Mouse (Mus musculus): Measurements from ENCODE around the gene Atf6.

Gene Atf6

GRCm38 (mm10) chr1:170774431-170774830 is 93.1 kb downstream of the Atf6 start:
- DNase-seq (ENCODE audit: low read depth, low spot score), result no peak

GRCm38 (mm10) chr1:170773506-170773905 is 94.1 kb downstream of the Atf6 start:
- no peak for DNase-seq (ENCODE audit: low read depth, low spot score)

DNA sequence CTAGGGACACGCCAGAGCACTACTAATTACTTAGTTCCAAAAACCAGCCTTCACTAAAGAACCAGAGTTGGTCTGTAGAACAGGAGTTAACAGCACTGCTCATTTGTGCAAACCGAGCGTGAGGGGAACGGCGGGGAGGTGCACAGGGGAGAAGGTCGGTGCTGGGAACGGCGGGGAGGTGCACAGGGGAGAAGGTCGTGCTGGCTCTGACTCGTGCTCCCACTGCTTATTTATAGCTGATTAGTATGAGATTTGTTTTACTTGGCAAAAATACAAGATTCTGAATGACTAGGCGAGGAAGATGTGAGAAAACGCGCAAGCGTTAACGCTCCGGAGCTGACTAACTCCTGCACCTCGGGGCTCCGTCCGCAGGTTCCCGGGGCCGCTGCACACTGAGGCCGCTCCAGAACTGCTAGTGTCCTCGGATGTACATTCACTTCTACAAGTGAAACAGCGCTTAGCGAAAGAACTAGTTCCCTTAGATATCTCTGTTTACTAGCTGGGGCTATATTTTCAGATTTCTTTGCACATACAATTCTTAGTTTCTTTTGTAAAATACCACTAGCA is 96.1 kb downstream of the Atf6 start:
- DNase-seq (ENCODE audit: low read depth, low spot score), result peak; percentile 33

DNA sequence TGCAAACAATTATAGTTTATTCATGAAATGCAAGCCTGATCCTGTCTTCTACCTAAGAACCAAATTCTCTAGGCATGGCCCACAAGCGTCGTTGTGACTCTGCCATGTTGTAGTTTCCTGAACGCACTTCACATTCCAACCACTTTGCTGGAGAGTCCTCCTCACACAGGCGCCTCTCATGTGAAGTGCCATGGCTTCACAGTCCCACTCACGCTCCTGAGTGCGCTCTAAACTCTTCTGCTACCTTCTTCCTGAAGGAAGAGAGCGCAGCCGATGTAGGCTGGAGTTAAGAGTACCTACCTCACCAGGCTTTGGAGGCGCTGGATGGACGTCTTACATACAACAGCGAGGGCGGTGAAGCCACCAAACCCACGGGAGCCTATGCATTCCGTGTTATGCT is 96.9 kb downstream of the Atf6 start:
- DNase-seq (ENCODE audit: low read depth, low spot score), result peak; percentile 51

DNA sequence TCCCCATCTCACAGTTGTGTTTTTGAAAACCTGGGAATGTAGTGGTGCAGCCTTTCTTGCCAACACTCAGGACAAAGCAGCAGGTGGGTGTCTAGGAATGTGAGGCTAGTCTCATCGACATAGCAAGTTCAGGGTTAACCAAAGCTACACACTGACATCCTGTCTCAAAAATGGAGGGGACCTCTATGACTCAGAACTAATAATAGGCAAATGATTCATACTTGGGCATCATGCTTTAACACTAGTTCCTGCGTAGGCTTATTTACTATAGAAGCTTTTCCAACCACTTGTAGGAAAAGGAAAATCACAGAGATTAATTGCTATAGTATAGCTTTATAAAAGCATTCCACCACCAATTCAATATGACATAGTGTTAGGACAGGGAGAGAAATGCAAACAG is 100.6 kb downstream of the Atf6 start:
- peak; percentile 55 for DNase-seq (ENCODE audit: low read depth, low spot score)

- no peak for DNase-seq (ENCODE audit: low read depth, low spot score)
Measured at GRCm38 (mm10) chr1:170764798-170765197, 102.8 kb downstream of the Atf6 start.

- DNase-seq (ENCODE audit: low read depth, low spot score), result no peak
Measured at GRCm38 (mm10) chr1:170761634-170762033, 105.9 kb downstream of the Atf6 start.

DNA sequence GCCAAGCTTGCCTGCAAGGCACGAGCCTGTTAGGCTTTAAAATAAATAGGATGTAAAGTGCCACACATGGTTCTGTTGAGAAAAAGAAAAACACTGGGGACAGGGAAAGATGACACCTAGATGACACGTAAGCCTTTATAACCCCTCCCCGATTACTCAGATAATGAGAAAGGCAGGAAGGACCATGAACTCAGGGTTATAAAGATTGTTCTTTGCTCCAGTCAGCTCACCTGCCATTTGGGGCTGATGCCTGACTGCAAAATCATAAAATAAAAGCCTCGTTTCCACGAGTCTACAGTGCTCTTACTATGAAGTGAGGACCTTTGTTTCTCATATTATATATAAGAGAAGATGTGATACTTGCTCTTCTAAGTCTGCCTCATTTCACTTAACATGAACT is 114.0 kb downstream of the Atf6 start:
- no peak for DNase-seq (ENCODE audit: low read depth, low spot score)

- DNase-seq (ENCODE audit: low read depth, low spot score), result peak; percentile 74
Measured at GRCm38 (mm10) chr1:170751797-170752196, 115.8 kb downstream of the Atf6 start.

DNA sequence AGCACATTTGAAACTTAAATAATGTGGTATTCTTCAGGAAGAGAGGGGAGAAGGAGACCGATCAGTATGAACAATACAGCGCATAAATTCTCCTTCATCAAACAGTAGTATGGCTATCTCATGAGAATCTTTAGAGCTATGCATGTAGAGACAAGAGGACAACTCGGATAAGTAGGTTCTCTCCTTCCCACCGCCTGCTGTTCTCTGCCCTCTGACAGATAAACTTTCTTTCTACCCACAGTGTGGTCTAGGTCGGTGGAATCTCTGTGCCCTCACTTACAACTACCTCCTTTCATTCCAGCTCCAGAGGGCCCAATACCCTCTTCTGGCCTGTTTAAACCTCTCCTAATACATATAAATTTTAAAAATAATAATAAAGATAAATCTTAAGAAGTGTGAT is 121.0 kb downstream of the Atf6 start:
- DNase-seq (ENCODE audit: low read depth, low spot score), result no peak

DNA sequence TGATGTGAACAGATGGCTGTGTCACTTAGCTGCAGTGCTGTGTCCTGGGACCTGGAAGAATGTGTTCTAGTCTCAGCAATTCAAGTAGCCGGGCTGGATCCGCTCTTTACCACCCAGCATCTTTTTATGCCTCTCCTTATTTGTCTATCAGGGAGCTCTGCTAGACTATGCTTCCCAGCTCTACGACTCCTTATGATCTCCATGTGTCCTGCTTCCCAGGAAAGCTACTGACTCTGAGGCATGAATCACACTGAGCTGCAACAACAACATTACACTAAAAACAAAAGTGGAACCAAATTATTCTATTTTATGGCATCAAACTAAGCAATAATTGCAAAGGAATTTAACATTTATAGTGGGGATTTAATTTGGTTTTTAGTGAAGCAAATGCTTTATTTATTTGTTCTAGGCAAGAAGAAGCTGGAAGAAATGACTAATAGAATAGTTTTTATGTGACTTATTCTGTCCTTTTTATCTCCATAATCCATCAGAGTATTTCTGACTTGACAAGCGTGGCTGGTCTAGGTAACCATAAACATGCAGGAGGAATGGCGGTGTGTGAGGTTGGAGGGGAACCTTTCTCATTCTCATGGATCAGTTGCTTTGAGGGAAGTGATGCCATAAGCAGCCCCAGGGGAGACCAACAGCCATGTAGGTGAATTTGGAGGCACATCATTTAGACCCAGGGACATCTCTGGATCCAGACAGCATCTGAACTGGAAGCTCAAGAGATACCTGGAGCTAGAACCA is 125.9 kb downstream of the Atf6 start:
- DNase-seq (ENCODE audit: low read depth, low spot score), result peak; percentile 32

DNA sequence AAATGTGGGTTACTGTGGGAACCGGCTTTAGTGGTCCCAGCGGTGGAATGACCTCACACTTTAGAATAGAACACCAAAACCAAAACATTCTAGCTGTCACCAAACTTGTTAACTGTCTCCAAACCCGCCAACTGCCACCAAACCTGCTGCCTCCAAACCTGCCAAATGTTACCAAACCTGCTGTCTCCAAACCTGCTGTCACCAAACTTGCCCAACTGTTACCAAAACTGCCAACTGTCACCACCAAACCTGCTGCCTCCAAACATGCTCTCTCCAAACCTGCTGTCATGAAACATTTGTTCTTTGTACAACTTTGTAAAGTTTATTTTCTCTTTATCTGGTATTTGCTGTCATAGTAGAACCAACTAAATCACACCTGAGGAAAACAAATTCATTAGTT is 132.7 kb downstream of the Atf6 start:
- DNase-seq (ENCODE audit: low read depth, low spot score), result peak; percentile 55

- no peak for DNase-seq (ENCODE audit: low read depth, low spot score)
Measured at GRCm38 (mm10) chr1:170732596-170732890, 135.0 kb downstream of the Atf6 start.

GRCm38 (mm10) chr1:170731865-170732595 is 135.5 kb downstream of the Atf6 start:
- DNase-seq (ENCODE audit: low read depth, low spot score), result peak; percentile 85

DNA sequence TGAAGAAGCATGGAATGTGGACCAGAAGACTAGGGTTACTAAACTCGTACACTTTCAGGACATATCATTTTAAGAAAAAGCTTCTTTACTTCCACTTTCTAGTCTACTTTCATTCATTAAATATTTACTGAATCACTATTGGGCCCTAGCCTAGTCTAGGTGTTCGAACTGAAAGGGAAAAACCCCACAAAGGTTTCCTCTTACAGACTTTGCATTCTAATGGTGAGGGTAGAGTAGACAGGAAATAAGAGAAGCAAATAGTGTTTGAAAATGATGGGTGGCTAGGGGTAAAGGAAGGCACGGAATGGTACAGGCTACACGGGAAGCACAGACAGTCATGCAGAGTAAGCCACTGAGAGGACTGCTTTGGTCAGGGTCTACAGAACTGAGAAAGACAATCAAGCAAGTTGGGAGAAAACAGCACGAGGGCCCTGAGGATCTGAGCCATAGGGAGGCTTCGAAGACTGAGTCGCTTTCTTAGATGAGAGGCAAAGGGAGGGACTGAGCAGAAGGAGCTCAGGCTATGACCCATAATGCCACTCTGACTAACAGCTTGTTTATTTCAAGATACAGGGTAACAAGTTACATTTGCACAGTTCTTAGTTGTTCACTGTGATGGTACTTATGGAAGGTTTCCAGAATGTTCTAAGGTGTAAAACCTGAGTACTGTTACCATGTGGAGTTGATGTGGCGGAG is 138.2 kb downstream of the Atf6 start:
- DNase-seq (ENCODE audit: low read depth, low spot score), result no peak

- peak; percentile 58 for DNase-seq (ENCODE audit: low read depth, low spot score)
Measured at GRCm38 (mm10) chr1:170728524-170728923, 139.0 kb downstream of the Atf6 start.

GRCm38 (mm10) chr1:170721560-170721959 is 146.0 kb downstream of the Atf6 start:
- DNase-seq (ENCODE audit: low read depth, low spot score), result peak; percentile 76

GRCm38 (mm10) chr1:170718133-170718810 is 149.3 kb downstream of the Atf6 start:
- no peak for DNase-seq (ENCODE audit: low read depth, low spot score)

- DNase-seq (ENCODE audit: low read depth, low spot score), result no peak
Measured at GRCm38 (mm10) chr1:170717241-170717828, 150.2 kb downstream of the Atf6 start.

DNA sequence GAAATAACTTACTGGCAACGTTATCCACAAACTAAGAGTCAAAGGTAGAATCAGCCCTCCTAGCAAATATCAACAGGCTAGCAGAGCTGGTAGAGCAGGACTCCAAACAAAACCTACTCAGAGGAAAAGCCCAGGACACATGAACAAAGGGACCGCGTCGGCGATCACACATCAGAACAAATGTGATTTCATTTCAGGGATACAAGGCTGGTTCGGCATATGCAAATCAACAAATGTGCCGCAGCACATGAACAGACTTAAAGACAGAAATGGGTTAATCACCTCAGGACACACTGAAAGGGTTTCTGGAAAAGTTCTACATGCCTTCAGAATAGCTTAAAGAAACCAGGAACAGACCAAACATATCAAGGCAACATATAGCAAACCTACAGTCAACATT is 155.8 kb downstream of the Atf6 start:
- no peak for DNase-seq (ENCODE audit: low read depth, low spot score)

DNA sequence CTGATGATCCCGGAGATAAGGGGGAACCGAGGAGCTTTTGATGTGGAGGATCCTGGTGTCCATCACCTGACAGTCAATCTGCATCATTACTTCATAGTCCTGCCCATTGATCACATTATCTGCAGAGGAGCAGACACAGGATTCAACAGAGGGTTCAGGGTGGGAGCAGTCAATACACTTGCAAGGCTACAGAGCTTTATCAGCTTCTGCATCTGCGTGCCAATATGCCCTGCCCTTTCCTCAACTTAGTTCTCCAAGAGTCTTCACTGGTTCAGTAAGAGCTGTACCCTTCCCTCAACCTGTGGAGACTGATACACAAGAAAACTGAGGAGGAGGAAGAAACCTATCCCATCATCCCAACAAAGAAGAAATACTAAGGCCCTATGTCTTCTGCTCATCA is 157.6 kb downstream of the Atf6 start:
- no peak for DNase-seq (ENCODE audit: low read depth, low spot score)
